Comparison of ENCODE assay signal across 14 mouse cellular contexts in genomic region chr9:46454807-46455610, GRCm38 (mm10).
A peak's percentile ranks its signal among the peaks of the same experiment; 100 is the strongest.
DNase-seq lines count a peak whose midpoint lies in the region; ATAC-seq lines count a peak whose summit lies in the region.
"Had no signal": no experiment of that assay in that cellular context is flagged by ENCODE, and none has a peak within 500 bp of the region (broad histone marks: within the 10 kb centered on the region; RNA-seq: fewer than 3 reads in every experiment).

No protein-coding gene starts in this region.

- H3K27ac ChIP-seq in kidney, embryonic 14.5 days (ENCODE audit: low read depth, low read length), result no peak overlapping the region
- peak overlapping the region; percentile 12; the same call in 1 of the 2 replicates for H3K27ac ChIP-seq in midbrain, embryonic 13.5 days
- H3K27ac ChIP-seq: liver, embryonic 13.5 days had no signal

- H3K9me3 ChIP-seq in kidney, embryonic 14.5 days (ENCODE audit: control insufficient read depth, low read length), result no peaks in the 10 kb centered on the region
- H3K9me3 ChIP-seq in midbrain, embryonic 13.5 days, result no peaks in the 10 kb centered on the region
- H3K9me3 ChIP-seq: G1E; liver, embryonic 13.5 days had no signal

- H3K4me2 ChIP-seq in kidney, embryonic 14.5 days (replicated peaks; ENCODE audit: low read depth, low read length), result no peak overlapping the region
- H3K4me2 ChIP-seq in midbrain, embryonic 13.5 days (replicated peaks), result no peak overlapping the region
- H3K4me2 ChIP-seq: liver, embryonic 13.5 days had no signal

- no peak overlapping the region for H3K4me3 ChIP-seq in kidney, embryonic 14.5 days (ENCODE audit: low read length)
- H3K4me3 ChIP-seq in midbrain, embryonic 13.5 days (replicated peaks), result no peak overlapping the region
- H3K4me3 ChIP-seq: liver, embryonic 13.5 days had no signal

- ATAC-seq in kidney, embryonic 14.5 days (ENCODE audit: low FRiP score, low TSS enrichment), result no peak
- peak; percentile 72 for ATAC-seq in midbrain, embryonic 13.5 days
- ATAC-seq: intestine, embryonic 16.5 days had no signal

- WGBS in kidney, embryonic 14.5 days, result 57% methylated on average over 7 of the region's 7 CpGs
- 54% methylated on average over 7 of the region's 7 CpGs for WGBS in midbrain, embryonic 13.5 days

- no peak overlapping the region for H3K9ac ChIP-seq in kidney, embryonic 14.5 days (ENCODE audit: low read depth, low read length)
- no peak overlapping the region for H3K9ac ChIP-seq in midbrain, embryonic 13.5 days (replicated peaks)
- H3K9ac ChIP-seq: liver, embryonic 13.5 days had no signal

- H3K4me1 ChIP-seq in kidney, embryonic 14.5 days (ENCODE audit: control insufficient read depth, insufficient read depth, low read length), result 0 out of 2 replicates have a peak, but pooled peaks cover 5% of the 10 kb centered on the region
- H3K4me1 ChIP-seq in midbrain, embryonic 13.5 days (replicated peaks), result peaks cover 13% of the 10 kb centered on the region
- H3K4me1 ChIP-seq: liver, embryonic 13.5 days had no signal

- peak; percentile 9 for DNase-seq in adrenal gland, adult 8-10 months
- DNase-seq in adrenal gland, adult 18-20 months (ENCODE audit: low spot score in 2 of 2), result no peak
- peak; percentile 75 for DNase-seq in kidney, adult 11 months
- DNase-seq in embryo, embryonic 11 days, result peak; percentile 29
- no peak for DNase-seq in layer of hippocampus, adult 8-10 months (ENCODE audit: low spot score in 2 of 2)
- no peak for DNase-seq in frontal cortex, postnatal 14 days (ENCODE audit: low spot score in 2 of 2)
- DNase-seq: cerebellum, adult 2 months; liver, embryonic 13.5 days; lung, postnatal 4 days; right cerebral cortex, adult 18-20 months had no signal

- H3K27me3 ChIP-seq in kidney, embryonic 14.5 days (ENCODE audit: control insufficient read depth, insufficient read depth, low read length), result no peaks in the 10 kb centered on the region
- no peaks in the 10 kb centered on the region; the same call in 1 of the 2 replicates for H3K27me3 ChIP-seq in midbrain, embryonic 13.5 days
- H3K27me3 ChIP-seq: liver, embryonic 13.5 days had no signal

- no peaks in the 10 kb centered on the region for H3K36me3 ChIP-seq in kidney, embryonic 14.5 days (ENCODE audit: control insufficient read depth, insufficient read depth, low read length)
- no peaks in the 10 kb centered on the region for H3K36me3 ChIP-seq in midbrain, embryonic 13.5 days
- H3K36me3 ChIP-seq: G1E; liver, embryonic 13.5 days had no signal

Comparison
In these comparisons a context has a peak if more than half of its experiments do, and no peak if none do; other contexts are left out.
1. DNase-seq: peak in adrenal gland, adult 8-10 months (single experiment), kidney, adult 11 months (single experiment) and embryo, embryonic 11 days (single experiment); none in adrenal gland, adult 18-20 months (0 of 2), layer of hippocampus, adult 8-10 months (0 of 2) and frontal cortex, postnatal 14 days (0 of 2).